Mouse (Mus musculus): ENCODE data around the gene Zfp346.

DNA sequence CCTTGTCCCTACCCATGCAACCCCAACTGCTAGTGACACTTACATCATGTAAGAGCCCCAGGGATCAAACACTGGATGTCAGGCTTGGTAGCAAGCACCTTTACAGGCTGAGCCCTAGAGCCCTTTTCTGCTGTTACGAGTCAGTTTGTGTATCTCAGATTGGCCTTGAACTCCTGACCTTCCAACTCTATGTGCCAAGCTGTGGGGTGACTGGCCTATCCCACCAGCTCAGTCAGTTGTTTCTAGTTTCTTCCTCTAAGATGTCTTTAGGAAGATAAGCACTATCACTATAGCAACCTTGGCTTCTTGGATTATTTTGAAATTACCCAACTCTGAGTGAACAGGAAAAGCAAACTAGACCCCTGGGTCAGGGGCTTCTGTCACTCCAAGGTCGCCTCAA lies 1.8 kb upstream of the Zfp346 start:
- TF ChIP-seq CTCF (conservative IDR thresholded peaks at IDR 0.05; ENCODE audit: low read length): no peak
- TF ChIP-seq NANOG (IDR thresholded peaks at IDR 0.05; ENCODE audit: borderline replicate concordance, low read length): no peak
- TF ChIP-seq POU5F1 (IDR thresholded peaks at IDR 0.05; ENCODE audit: borderline replicate concordance, low read length): no peak

Data from E14TG2a.4 (cell line).